Mouse (Mus musculus): ENCODE data around the gene Hdgfl3.

DNA sequence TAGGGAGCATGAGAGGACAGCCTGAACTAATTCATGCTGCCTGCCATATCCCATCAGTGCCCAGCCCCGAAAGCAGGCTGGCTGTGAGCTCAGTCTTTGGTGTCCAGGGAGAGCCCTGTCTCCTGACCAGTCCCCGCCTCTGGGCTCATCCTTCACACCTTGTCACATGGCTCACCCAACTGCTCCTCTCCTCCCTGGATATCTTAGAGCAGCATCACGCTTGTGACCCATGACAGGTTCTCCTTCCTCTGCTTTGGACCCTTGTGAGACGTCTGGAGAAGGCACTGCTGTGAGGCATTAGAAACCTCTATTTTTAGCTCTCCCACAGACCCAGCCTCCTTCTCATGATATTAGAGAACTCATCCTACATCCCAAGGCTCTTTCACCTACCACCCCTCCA is 72.4 kb downstream of the Hdgfl3 start:
- TF ChIP-seq CTCF (IDR thresholded peaks at IDR 0.05 in 2 of 3, conservative IDR thresholded peaks at IDR 0.05 in 1 of 3; ENCODE audit: control insufficient read depth in 1 of 3, insufficient read depth in 1 of 3, low read depth in 2 of 3, low read length in 3 of 3, poor library complexity in 1 of 3, severe bottlenecking in 1 of 3) (no peak), BHLHE40 (IDR thresholded peaks at IDR 0.05; ENCODE audit: borderline replicate concordance, low read depth, low read length) (no peak), POLR2A (IDR thresholded peaks at IDR 0.05; ENCODE audit: control insufficient read depth in 1 of 2, insufficient read depth in 1 of 2, low read depth in 1 of 2, low read length in 2 of 2, poor library complexity in 1 of 2) (no peak), E2F4 (IDR thresholded peaks at IDR 0.05; ENCODE audit: borderline replicate concordance, low read depth, low read length) (no peak), TAL1 (IDR thresholded peaks at IDR 0.05; ENCODE audit: low read length) (no peak), MAFK (IDR thresholded peaks at IDR 0.05; ENCODE audit: borderline replicate concordance, low read depth, low read length) (no peak), JUND (IDR thresholded peaks at IDR 0.05; ENCODE audit: low read depth, low read length) (no peak), ELF1 (IDR thresholded peaks at IDR 0.05; ENCODE audit: low read depth, low read length) (no peak), MAX (IDR thresholded peaks at IDR 0.05; ENCODE audit: low read length) (no peak), NRF1 (IDR thresholded peaks at IDR 0.05; ENCODE audit: insufficient read depth, low read depth, low read length, poor library complexity, severe bottlenecking) (no peak), ZC3H11A (IDR thresholded peaks at IDR 0.05; ENCODE audit: low read depth, low read length) (no peak), GABPA (IDR thresholded peaks at IDR 0.05; ENCODE audit: low read depth, low read length) (no peak)

All from MEL (cell line).